16 mouse cellular contexts compared by ENCODE assay signal in the genomic region with DNA sequence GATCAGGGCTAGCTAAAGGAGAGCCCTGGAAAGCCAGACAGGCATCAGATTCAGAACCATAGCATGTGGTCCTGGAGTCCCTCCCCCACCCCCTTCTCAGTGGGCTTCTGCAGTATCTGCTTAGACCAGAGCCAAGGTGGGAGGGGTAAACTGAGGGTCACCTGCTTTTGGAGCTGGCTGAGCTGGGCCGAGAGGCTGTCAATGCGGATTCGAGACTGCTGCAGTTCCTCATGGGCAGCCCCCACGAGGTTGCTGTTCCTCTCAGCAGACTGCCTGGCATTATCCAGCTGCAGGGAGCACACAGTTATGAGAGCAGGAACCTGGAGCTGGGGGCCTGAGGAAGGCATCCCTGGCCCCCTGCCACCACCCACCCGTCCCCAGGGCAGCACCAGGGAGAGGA.
"Had no signal": no experiment of that assay in that cellular context is flagged by ENCODE, and none has a peak within 500 bp of the region (broad histone marks: within the 10 kb centered on the region; RNA-seq: fewer than 3 reads in every experiment).

No protein-coding gene starts in this region.

- H3K9ac ChIP-seq: liver, embryonic 14.5 days; lung, embryonic 14.5 days; midbrain, embryonic 13.5 days; midbrain, embryonic 15.5 days; neural tube, embryonic 12.5 days; stomach, embryonic 15.5 days had no signal

- H3K9me3 ChIP-seq: midbrain, embryonic 10.5 days; midbrain, embryonic 13.5 days; midbrain, embryonic 15.5 days; neural tube, embryonic 12.5 days; stomach, embryonic 15.5 days had no signal

- H3K36me3 ChIP-seq: midbrain, embryonic 10.5 days had no signal

- H3K4me2 ChIP-seq: lung, embryonic 14.5 days; midbrain, embryonic 13.5 days; midbrain, embryonic 15.5 days; neural tube, embryonic 12.5 days; stomach, embryonic 15.5 days had no signal

- DNase-seq: lung, adult 18-20 months; lung, embryonic 14.5 days; lung, postnatal 4 days; right cerebral cortex, postnatal 25 days; right cerebral cortex, postnatal 4 days; spleen, adult 18-20 months; thymus, adult 2 months; thymus, postnatal 25 days; thymus, postnatal 4 days had no signal

- H3K4me3 ChIP-seq: midbrain, embryonic 10.5 days; midbrain, embryonic 13.5 days; midbrain, embryonic 15.5 days; neural tube, embryonic 12.5 days; stomach, embryonic 15.5 days had no signal

- ATAC-seq: midbrain, embryonic 13.5 days; midbrain, embryonic 15.5 days had no signal

- H3K27ac ChIP-seq: liver, embryonic 14.5 days; midbrain, embryonic 10.5 days; midbrain, embryonic 13.5 days; midbrain, embryonic 15.5 days; neural tube, embryonic 12.5 days; stomach, embryonic 15.5 days; stomach, postnatal 0 days had no signal
